Mouse (Mus musculus) embryonic facial prominence, embryonic 15.5 days (tissue): ENCODE measurements around the gene Themis2. TPM values are rescaled to one million over a fixed set of nuclear protein-coding genes. Genes with fewer than 3 reads are reported as not detected.
"Not testable (repeated sequence)": the region's sequence is repeated elsewhere in the genome, so short reads cannot be mapped to it uniquely, and the experiment has no call there.

Source experiments
- ATAC-seq: fragments of 200-750 bp; cut with Nextera tagmentation; 2 replicates; pipeline ENCODE4 v1.8.0; 2017; ENCODE audit warnings: low read depth, moderate TSS enrichment; ENCODE audit not compliant: insufficient number of reproducible peaks, low FRiP score, low TSS enrichment
- H3K27ac ChIP-seq: fragments of 300-500 bp; sonication (generic); replicated peaks from 2 replicates; pipeline ENCODE4 v1.5.1; 2015; ENCODE audit warnings: mild to moderate bottlenecking, inconsistent platforms
- H3K27me3 ChIP-seq: fragments of 300-500 bp; sonication (generic); 2 replicates; pipeline ENCODE4 v1.6.1; 2015; ENCODE audit warnings: inconsistent platforms
- H3K36me3 ChIP-seq: fragments of 300-500 bp; sonication (generic); 2 replicates; pipeline ENCODE4 v1.6.1; 2015; ENCODE audit warnings: mild to moderate bottlenecking, inconsistent platforms
- H3K4me1 ChIP-seq: fragments of 300-500 bp; sonication (generic); 2 replicates; pipeline ENCODE4 v1.6.1; 2015; ENCODE audit warnings: inconsistent platforms
- H3K4me2 ChIP-seq: fragments of 300-500 bp; sonication (generic); replicated peaks from 2 replicates; pipeline ENCODE4 v1.6.1; 2015; ENCODE audit warnings: mild to moderate bottlenecking, inconsistent platforms
- H3K4me3 ChIP-seq: fragments of 300-500 bp; sonication (generic); replicated peaks from 2 replicates; pipeline ENCODE4 v1.5.1; 2015; ENCODE audit warnings: mild to moderate bottlenecking, inconsistent platforms
- H3K9ac ChIP-seq: fragments of 300-500 bp; sonication (generic); 2 replicates; pipeline ENCODE4 v1.6.1; 2015; ENCODE audit warnings: inconsistent platforms
- H3K9me3 ChIP-seq: fragments of 300-500 bp; sonication (generic); replicated peaks from 2 replicates; pipeline ENCODE4 v1.6.1; 2016; ENCODE audit warnings: inconsistent platforms
- WGBS: fragments of 180-500 bp; shearing (Covaris S2); methylation state at CpG from one replicate; pipeline ENCODE4 v1.1.7; 2015; 5-methylcytosine and 5-hydroxymethylcytosine counted together
- polyA plus RNA-seq: library from polyadenylated mRNA; unstranded; fragments of >200 nt; fragmentation: Nextera tagmentation; extraction: Ambion mirVana; gene quantifications from 2 replicates; pipeline ENCODE4 v1.2.1, GENCODE M21; 2015

Gene Themis2
- polyA plus RNA-seq, 1 experiment from 2014 or later, result 2.2 TPM

DNA sequence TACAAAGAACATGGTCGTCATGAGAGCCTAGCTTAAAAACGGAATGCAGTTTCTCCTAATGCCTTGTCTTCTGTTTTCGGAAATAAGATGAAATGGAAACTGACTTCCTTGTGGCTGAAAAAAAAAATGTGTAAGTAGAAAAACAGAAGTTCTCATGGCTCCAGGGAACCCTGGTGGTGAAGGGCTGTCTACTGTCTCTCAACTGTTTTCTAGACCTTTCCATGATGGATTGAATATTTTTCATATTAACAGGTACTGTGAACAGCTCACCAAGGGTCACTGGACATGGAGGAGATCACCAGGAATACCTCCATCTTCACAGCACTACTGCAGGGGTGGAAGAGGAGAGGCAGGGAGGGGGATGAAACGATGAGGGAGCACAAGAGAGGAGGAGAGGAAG is 1.8 kb upstream of the Themis2 start:
- Histone ChIP-seq H3K9ac (no peak overlapping the region), H3K27ac (no peak overlapping the region), H3K9me3 (no peaks in the 10 kb centered on the region), H3K27me3 (peaks cover 21% of the 10 kb centered on the region), H3K36me3 (no peaks in the 10 kb centered on the region), H3K4me3 (no peak overlapping the region), H3K4me1 (peaks cover 5% of the 10 kb centered on the region; the same call in 1 of the 2 replicates), H3K4me2 (no peak overlapping the region)
- no peak for ATAC-seq
- 68% methylated on average over 4 of the region's 4 CpGs for WGBS

- 65% methylated on average over 1 of the region's 1 CpGs for WGBS
Observed at GRCm38 (mm10) chr4:132797461-132797860, 1.3 kb upstream of the Themis2 start.

DNA sequence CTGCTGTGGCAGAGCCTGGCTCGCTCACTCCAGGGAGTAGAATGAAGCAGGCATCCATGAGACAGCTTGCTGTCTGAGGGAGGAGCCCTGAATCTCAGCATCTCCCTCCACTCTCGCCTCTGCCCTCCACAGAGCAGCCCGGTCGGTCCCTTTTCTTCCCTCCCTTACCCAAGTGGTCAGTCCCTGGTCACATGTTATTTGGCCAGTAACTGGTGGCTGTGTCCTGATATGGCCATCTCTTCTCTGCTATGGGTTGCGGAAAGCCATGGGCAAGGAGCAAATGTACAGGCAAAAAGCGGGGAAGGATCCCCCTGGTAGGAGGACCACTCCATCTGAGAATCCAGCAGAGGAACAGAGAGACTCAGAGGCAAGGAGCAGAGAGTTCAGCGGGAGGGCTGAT is 1.0 kb downstream of the Themis2 start:
- Histone ChIP-seq H3K9ac (no peak overlapping the region), H3K36me3 (no peaks in the 10 kb centered on the region), H3K4me1 (peaks cover 5% of the 10 kb centered on the region; the same call in 1 of the 2 replicates), H3K4me3 (no peak overlapping the region), H3K27ac (no peak overlapping the region), H3K9me3 (no peaks in the 10 kb centered on the region), H3K27me3 (peaks cover 21% of the 10 kb centered on the region), H3K4me2 (no peak overlapping the region)
- 64% methylated on average over 7 of the region's 7 CpGs for WGBS
- ATAC-seq, result no peak; the same call in 1 of the 2 replicates

More at GRCm38 (mm10) chr4:132797461-132797860, 1.3 kb upstream of the Themis2 start:
- ATAC-seq, result no peak
- Histone ChIP-seq H3K27ac (no peak overlapping the region), H3K9me3 (no peaks in the 10 kb centered on the region), H3K4me2 (no peak overlapping the region), H3K4me3 (no peak overlapping the region), H3K36me3 (no peaks in the 10 kb centered on the region), H3K27me3 (peaks cover 21% of the 10 kb centered on the region), H3K9ac (no peak overlapping the region), H3K4me1 (peaks cover 5% of the 10 kb centered on the region; the same call in 1 of the 2 replicates)

DNA sequence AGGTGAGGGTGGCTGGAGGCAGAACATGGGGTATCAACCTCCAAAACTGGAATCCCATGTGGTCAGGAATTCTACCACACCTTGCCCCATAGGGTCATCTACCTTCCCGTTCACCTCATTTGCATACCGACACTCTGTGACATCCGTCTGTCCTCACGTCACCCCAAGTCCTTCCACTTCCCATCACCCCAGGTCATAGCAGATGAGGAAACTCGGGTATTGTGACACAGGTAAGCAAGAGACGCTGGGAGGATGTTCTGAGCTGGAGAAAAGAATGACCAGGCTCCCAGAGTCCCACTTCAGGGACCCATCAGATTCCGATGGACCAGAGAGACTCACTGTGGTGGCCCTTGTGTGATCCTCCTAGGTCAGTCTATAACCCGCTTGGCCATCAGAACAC is 1.4 kb downstream of the Themis2 start:
- Histone ChIP-seq H3K9ac (no peak overlapping the region), H3K27ac (no peak overlapping the region), H3K4me1 (peaks cover 5% of the 10 kb centered on the region; the same call in 1 of the 2 replicates), H3K4me3 (no peak overlapping the region), H3K27me3 (peaks cover 21% of the 10 kb centered on the region), H3K9me3 (no peaks in the 10 kb centered on the region), H3K4me2 (no peak overlapping the region), H3K36me3 (no peaks in the 10 kb centered on the region)
- ATAC-seq, result no peak
- 69% methylated on average over 8 of the region's 8 CpGs for WGBS

DNA sequence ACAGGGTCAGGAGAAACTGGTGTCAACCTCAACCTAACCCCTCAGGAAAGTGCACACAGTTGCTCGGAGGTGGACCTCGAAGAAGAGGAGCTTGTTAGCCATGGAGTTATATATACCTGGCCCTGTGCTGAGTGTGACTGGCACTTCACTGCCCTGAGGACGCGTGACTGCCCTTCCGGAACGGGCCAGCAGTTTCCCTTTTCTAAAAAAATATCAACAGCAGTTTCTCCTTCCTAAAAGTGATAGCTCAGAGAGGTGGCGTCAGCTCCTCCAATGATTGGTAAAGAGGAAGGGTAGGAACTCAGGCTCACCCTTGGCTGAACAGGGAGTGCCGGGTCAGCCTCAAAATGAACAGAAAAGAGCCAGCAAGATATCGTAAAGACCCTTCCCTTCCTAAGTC is 2.2 kb downstream of the Themis2 start:
- no peak overlapping the region for H3K9ac ChIP-seq
- peaks cover 5% of the 10 kb centered on the region; the same call in 1 of the 2 replicates for H3K4me1 ChIP-seq
- WGBS, result 69% methylated on average over 9 of the region's 9 CpGs

DNA sequence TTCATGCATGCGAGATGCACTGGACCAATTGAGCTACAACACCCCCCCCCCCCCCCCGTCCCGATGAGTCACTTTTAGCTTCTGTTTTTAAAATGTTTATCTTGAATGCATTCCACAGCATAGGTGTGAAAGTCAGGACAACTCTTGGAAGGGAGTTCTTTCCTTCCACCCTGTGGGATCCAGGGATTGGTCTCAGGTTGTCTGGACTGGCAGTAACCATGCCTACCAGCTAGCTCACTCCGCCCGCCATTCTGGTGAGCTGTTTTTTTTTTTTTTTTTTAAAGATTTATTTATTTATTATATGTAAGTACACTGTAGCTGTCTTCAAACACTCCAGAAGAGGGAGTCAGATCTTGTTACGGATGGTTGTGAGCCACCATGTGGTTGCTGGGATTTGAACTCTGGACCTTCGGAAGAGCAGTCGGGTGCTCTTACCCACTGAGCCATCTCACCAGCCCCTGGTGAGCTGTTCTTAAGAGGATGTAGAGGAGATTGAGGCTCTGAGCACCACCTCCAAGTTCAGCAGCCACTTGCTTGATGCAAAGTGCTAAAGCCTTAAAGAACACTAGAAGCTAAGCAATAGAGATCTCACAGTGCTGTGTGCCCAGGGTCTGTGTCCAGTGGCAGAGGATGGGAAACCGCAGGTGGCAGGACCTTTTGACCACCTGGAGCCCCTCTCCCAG is 2.7 kb downstream of the Themis2 start:
- H3K36me3 ChIP-seq, H3K9me3 ChIP-seq, ATAC-seq, H3K27ac ChIP-seq, H3K4me3 ChIP-seq, H3K4me1 ChIP-seq, H3K9ac ChIP-seq, H3K4me2 ChIP-seq: not testable (repeated sequence)
- peaks cover 21% of the 10 kb centered on the region for H3K27me3 ChIP-seq
- 80% methylated on average over 8 of the region's 9 CpGs for WGBS

More for the DNA sequence above, 2.2 kb downstream of the Themis2 start:
- Histone ChIP-seq H3K36me3 (no peaks in the 10 kb centered on the region), H3K4me3 (no peak overlapping the region), H3K9me3 (no peaks in the 10 kb centered on the region), H3K27me3 (peaks cover 21% of the 10 kb centered on the region), H3K4me2 (no peak overlapping the region), H3K27ac (no peak overlapping the region)
- ATAC-seq, result no peak

GRCm38 (mm10) chr4:132789731-132790130 is 6.5 kb downstream of the Themis2 start:
- Histone ChIP-seq H3K27ac (no peak overlapping the region), H3K36me3 (no peaks in the 10 kb centered on the region), H3K27me3 (peaks cover 3% of the 10 kb centered on the region), H3K4me1 (no peaks in the 10 kb centered on the region), H3K9me3 (no peaks in the 10 kb centered on the region), H3K4me3 (no peak overlapping the region), H3K4me2 (no peak overlapping the region), H3K9ac (no peak overlapping the region)
- no peak for ATAC-seq
- WGBS, result 83% methylated on average over 8 of the region's 8 CpGs

DNA sequence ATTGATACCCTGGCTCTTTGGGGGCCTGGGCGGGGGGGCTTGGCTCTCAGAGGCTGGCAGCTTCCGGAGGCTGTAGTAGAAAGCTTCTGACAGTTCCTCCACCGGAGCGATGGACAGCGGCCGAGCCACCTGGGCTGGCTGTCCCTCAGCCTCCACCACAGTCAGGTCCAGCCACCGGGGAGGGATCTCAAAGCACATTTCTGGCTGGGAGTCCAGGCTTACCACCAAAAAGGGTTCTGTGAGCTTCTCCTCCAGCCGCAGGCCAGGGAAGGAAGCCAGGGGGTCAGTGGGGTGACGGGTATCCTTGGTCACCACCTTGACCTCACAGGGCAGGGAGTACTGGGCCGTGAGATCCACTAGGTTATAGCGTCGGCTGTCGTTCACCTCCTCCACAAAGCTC is 11.0 kb downstream of the Themis2 start:
- H3K9me3 ChIP-seq, result no peaks in the 10 kb centered on the region
- no peak for ATAC-seq
- 84% methylated on average over 13 of the region's 13 CpGs for WGBS
- H3K9ac ChIP-seq, result no peak overlapping the region
- no peaks in the 10 kb centered on the region for H3K4me1 ChIP-seq
- H3K4me3 ChIP-seq, result no peak overlapping the region
- H3K36me3 ChIP-seq, result no peaks in the 10 kb centered on the region
- H3K4me2 ChIP-seq, result no peak overlapping the region
- no peak overlapping the region for H3K27ac ChIP-seq
- no peaks in the 10 kb centered on the region for H3K27me3 ChIP-seq

GRCm38 (mm10) chr4:132783732-132784131 is 12.5 kb downstream of the Themis2 start:
- H3K27ac ChIP-seq, result no peak overlapping the region
- H3K36me3 ChIP-seq, result peaks cover 9% of the 10 kb centered on the region
- 95% methylated on average over 2 of the region's 2 CpGs for WGBS
- H3K27me3 ChIP-seq, result no peaks in the 10 kb centered on the region
- H3K9me3 ChIP-seq, result no peaks in the 10 kb centered on the region
- H3K4me2 ChIP-seq, result no peak overlapping the region
- ATAC-seq, result no peak
- H3K9ac ChIP-seq, result no peak overlapping the region
- no peaks in the 10 kb centered on the region for H3K4me1 ChIP-seq
- H3K4me3 ChIP-seq, result no peak overlapping the region

DNA sequence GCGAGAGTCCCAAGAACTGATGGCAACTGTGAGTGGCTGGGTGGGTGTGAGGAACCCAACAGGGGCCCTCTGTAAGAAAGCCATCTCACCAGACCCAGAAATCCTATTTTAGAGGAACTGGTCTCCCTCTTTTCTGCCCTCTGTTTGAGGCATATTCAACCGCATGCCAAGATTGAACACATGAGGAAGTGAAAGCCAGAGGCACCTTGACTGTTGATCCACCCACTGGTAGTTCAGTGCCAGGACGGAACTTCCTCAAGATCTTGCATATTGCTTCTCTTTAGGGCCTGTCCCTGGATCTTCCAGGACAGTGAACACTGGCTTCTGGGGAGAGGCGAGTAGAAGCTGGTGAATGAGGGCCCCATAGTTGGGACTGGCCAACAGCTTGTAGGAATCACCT is 15.9 kb downstream of the Themis2 start:
- no peak for ATAC-seq

DNA sequence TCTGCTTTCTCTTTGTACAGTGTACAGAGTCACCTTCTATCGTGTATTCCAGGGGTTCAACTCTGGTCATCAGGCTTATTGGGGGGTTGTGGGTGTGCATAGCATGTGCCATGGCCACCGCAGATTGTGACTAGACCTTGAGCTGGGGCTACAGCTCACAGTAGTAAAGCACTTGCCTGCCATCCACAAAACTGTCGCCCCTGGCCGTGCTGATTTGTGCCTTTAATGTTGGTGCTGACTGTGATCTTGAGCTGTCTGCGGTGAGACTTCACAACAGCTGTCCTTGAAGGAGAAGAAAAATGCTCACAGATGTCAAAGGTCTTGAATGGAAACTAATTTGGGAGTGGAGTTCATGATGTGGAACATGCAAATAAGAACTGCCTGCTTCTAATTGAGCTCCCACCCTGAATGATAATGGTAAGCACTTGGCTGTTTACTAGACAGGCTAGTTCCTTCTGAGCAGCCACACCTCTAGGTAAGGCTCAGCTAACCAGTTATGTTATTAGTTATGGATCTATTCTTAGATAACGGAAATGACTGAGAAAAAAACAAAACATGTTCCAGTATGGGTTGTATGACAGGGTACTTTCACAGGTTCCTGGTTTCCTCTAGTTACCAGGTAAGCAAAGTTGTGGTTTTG is 17.5 kb downstream of the Themis2 start:
- no peak overlapping the region for H3K4me2 ChIP-seq
- H3K9ac ChIP-seq, result no peak overlapping the region
- WGBS, result 90% methylated on average over 6 of the region's 6 CpGs
- H3K36me3 ChIP-seq, result peaks cover 59% of the 10 kb centered on the region
- no peak overlapping the region for H3K4me3 ChIP-seq
- no peak for ATAC-seq
- H3K9me3 ChIP-seq, result no peaks in the 10 kb centered on the region
- H3K27ac ChIP-seq, result no peak overlapping the region
- H3K4me1 ChIP-seq, result no peaks in the 10 kb centered on the region
- H3K27me3 ChIP-seq, result no peaks in the 10 kb centered on the region

More for the DNA sequence above, 15.9 kb downstream of the Themis2 start:
- 76% methylated on average over 4 of the region's 4 CpGs for WGBS
- Histone ChIP-seq H3K36me3 (peaks cover 44% of the 10 kb centered on the region), H3K27me3 (no peaks in the 10 kb centered on the region), H3K4me3 (no peak overlapping the region), H3K27ac (no peak overlapping the region), H3K4me1 (no peaks in the 10 kb centered on the region), H3K4me2 (no peak overlapping the region), H3K9me3 (no peaks in the 10 kb centered on the region), H3K9ac (no peak overlapping the region)
